Mouse (Mus musculus) bone marrow macrophage, adult 2 months (primary cell): Measurements from ENCODE around the gene Sirt2. TPM values are rescaled to one million over a fixed set of nuclear protein-coding genes. Genes with fewer than 3 reads are reported as not detected.

Experiments
- H3K27ac ChIP-seq: 2 replicates; pipeline ENCODE4 v1.5.1; 2012; ENCODE audit warnings: low read depth, low read length; ENCODE audit not compliant: insufficient read depth
- H3K4me1 ChIP-seq: 2 replicates; pipeline ENCODE4 v1.6.1; 2012; ENCODE audit warnings: low read length; ENCODE audit not compliant: control insufficient read depth, insufficient read depth
- H3K4me3 ChIP-seq: 2 replicates; pipeline ENCODE4 v1.5.1; 2012; ENCODE audit warnings: mild to moderate bottlenecking, low read length, moderate library complexity; ENCODE audit not compliant: insufficient read depth
- CTCF ChIP-seq: IDR thresholded peaks from 2 replicates; pipeline ENCODE4 v1.5.1; 2012; ENCODE audit warnings: low read depth, mild to moderate bottlenecking, low read length, moderate library complexity
- POLR2A ChIP-seq: IDR thresholded peaks from 2 replicates; pipeline ENCODE4 v1.6.1; 2012; ENCODE audit warnings: mild to moderate bottlenecking, low read depth, low read length, borderline replicate concordance
- polyA plus RNA-seq: library from polyadenylated mRNA; stranded (reverse); fragments of >200 nt; gene quantifications from 2 replicates; pipeline ENCODE4 v1.2.4, GENCODE M21; 2012; ENCODE audit not compliant: missing spikeins, insufficient read depth, insufficient read length

Gene Sirt2
- 190 and 192 TPM in 2 replicates for polyA plus RNA-seq

DNA sequence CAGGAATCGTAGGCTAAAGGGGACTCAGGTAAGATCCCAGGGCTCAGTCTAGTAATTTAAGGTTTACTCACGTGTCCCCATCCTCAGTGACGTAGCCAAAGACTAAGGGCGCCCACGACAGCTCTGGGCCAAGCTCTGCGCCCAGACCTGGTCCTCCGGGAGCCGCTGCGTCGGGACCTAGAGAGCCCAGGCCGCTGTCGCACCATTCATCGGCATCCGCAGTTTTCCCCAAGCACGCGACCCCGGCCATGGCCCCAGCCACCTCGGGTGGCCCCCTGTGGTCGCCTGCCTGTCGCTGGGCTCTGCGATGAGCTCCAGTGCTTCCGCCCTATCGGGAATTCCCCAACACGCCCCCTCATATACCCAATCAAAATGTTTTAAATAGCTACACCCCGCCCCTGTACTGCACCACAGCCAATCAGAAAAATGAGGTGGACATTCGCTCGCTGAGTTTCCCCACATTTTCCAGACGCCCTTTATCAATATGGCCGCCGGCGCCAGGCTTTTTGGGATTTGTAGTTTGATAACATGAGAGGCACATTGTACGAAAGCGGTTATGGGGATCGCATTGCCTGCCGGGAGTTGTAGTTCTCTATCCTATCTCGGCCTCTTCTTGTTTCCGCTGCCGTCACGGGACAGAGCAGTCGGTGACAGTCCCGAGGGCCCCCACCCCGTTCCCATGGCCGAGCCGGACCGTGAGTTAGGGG, at the start of gene Sirt2:
Gene Sirt2 (plus strand): TSS at position 563 of the 707 bp plus-strand sequence.
- Histone ChIP-seq H3K4me1 (peaks cover 11% of the 10 kb centered on the region), H3K4me3 (peak within 1 kb of the TSS; percentile 75)
- TF ChIP-seq POLR2A: no peak
- TF ChIP-seq CTCF: no peak

GRCm38 (mm10) chr7:28717726-28718125, 48.8 kb upstream of the Sirt2 start:
- TF ChIP-seq POLR2A (no peak), CTCF (no peak)
- Histone ChIP-seq H3K27ac (no peak overlapping the region), H3K4me3 (no peak overlapping the region), H3K4me1 (no peaks in the 10 kb centered on the region)

More for the DNA sequence above, at the start of gene Sirt2:
- peak within 1 kb of the TSS; percentile 22 for H3K27ac ChIP-seq

- no peak for TF ChIP-seq POLR2A
- no peak for TF ChIP-seq CTCF
- no peak overlapping the region for H3K27ac ChIP-seq
- no peak overlapping the region for H3K4me3 ChIP-seq
- no peaks in the 10 kb centered on the region for H3K4me1 ChIP-seq
These were observed 47.4 kb upstream of the Sirt2 start for GRCm38 (mm10) chr7:28719159-28719558.

- no peak for TF ChIP-seq POLR2A
- no peak for TF ChIP-seq CTCF
- Histone ChIP-seq H3K27ac (no peak overlapping the region), H3K4me1 (no peaks in the 10 kb centered on the region), H3K4me3 (no peak overlapping the region)
These were observed 46.9 kb upstream of the Sirt2 start for GRCm38 (mm10) chr7:28719650-28720049.

DNA sequence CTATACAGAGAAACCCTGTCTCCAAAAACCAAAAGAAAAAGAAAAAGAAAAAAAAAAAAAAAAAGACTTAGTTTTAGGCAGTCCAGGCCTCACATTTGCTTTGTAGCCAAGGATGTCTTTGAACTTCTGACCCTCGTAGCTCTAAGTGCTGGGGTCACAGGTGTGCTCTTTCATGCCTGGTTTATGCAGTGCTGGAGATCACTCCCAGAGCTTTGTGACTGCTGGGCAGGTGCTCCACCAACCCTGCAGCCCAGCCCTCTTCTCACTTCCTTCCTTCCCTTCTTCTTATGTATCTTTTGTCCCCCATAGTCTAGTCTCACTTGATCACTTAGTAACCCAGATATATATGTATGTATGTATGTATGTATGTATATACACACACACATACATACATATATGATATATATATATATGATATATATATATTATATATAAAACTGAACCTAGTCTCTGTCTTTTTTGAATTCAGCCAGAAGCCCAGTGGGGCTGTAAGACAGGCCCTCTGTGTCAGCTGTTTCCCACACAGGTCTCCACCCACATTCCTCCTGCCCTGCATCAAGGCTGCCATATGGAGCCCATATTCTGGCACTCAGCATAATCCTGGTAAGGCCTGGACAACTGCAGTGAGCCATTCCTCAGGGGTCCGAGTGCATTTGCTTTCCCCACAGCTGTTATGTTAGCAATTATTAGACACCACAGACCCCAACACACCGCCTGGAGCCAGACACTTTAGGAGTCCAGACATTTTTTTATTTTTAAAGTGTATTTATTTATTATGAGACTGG, 45.6 kb upstream of the Sirt2 start:
- no peaks in the 10 kb centered on the region for H3K4me1 ChIP-seq
- H3K27ac ChIP-seq: no peak overlapping the region
- TF ChIP-seq POLR2A (no peak), CTCF (no peak)
- no peak overlapping the region for H3K4me3 ChIP-seq

GRCm38 (mm10) chr7:28722079-28722478, 44.5 kb upstream of the Sirt2 start:
- TF ChIP-seq POLR2A (no peak), CTCF (no peak)
- Histone ChIP-seq H3K27ac (no peak overlapping the region), H3K4me3 (no peak overlapping the region), H3K4me1 (no peaks in the 10 kb centered on the region)

DNA sequence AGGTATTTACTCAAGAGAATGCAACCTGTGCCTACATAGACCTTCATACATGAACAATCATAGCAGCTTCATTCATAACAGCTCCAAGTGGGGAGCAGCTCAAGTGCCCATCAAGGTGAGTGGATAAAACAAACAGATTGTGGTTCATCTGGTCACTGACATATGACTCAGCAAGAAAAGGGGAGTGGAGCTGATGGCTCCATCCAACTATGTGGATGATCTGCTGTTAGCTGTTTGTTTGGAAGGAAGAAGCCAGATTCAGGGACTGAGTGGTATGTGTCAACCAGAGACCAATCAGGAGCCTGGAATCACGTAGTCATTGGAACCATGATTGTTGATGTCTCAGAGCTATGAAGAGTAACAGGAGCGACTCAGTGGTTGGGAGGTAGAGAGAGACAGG, 41.9 kb upstream of the Sirt2 start:
- TF ChIP-seq POLR2A (no peak), CTCF (no peak)
- no peaks in the 10 kb centered on the region for H3K4me1 ChIP-seq
- H3K4me3 ChIP-seq: no peak overlapping the region
- no peak overlapping the region for H3K27ac ChIP-seq

DNA sequence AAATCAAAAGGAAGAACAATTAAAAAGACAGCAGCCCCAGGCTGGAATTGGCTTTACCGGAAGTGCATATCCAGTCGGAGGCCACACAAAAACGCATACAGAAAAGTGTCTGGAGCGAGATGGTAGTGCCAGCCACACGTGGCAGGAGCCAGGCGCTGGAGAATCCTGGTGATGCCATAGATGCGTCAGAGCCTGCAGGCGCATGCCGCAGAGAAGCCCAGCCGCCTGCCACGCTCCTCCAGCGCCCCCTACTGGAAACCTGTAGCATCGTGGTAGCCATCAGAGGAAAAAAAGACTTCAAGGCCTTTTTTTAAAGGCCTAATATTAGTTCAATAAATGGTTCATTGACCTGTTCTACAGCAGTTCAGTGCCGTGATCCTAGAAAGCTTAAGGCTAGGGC, 39.9 kb upstream of the Sirt2 start:
- Histone ChIP-seq H3K27ac (no peak overlapping the region), H3K4me1 (no peaks in the 10 kb centered on the region), H3K4me3 (no peak overlapping the region)
- peak; percentile 92 for TF ChIP-seq CTCF
- no peak for TF ChIP-seq POLR2A

GRCm38 (mm10) chr7:28727649-28728340, 38.7 kb upstream of the Sirt2 start:
- TF ChIP-seq POLR2A (no peak), CTCF (0 out of 2 replicates have a peak, but pooled peaks have one; percentile 21)
- Histone ChIP-seq H3K4me1 (peaks cover under 1% of the 10 kb centered on the region; the same call in 1 of the 2 replicates), H3K4me3 (no peak overlapping the region), H3K27ac (no peak overlapping the region)
